Mouse (Mus musculus) right cerebral cortex, postnatal 4 days (tissue): ENCODE data around the gene Irf9.

Experiments used
- DNase-seq: peaks from one replicate; pipeline ENCODE4 v3.0.0-alpha.2; 2022

Gene Irf9

GRCm38 (mm10) chr14:55603271-55603632 lies at the start of gene Irf9:
TSS of gene Irf9 (plus strand) at chr14:55603571.
- DNase-seq = no peak

- DNase-seq = no peak
These were observed 48.7 kb upstream of the Irf9 start for GRCm38 (mm10) chr14:55554635-55555034.

DNA sequence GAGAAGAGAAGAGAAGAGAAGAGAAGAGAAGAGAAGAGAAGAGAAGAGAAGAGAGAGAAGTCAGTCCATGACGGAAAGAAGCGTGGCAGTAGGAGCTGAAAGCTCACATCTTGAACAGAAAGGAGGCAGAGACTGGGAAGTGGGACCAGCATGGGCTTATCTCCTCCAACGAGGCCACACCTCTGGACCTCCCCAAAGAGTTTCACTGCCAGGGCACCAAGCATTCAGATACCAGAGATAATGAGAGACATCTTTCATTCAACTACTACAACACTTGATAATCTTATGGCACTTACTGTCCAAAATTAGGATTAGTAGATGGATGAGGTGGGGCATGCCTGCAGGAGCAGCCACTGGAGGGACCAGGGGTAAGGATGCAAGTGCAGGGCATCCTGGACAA lies 47.6 kb upstream of the Irf9 start:
- DNase-seq = no peak

- peak; percentile 74 for DNase-seq
These were observed 46.4 kb upstream of the Irf9 start for GRCm38 (mm10) chr14:55557003-55557402.

DNA sequence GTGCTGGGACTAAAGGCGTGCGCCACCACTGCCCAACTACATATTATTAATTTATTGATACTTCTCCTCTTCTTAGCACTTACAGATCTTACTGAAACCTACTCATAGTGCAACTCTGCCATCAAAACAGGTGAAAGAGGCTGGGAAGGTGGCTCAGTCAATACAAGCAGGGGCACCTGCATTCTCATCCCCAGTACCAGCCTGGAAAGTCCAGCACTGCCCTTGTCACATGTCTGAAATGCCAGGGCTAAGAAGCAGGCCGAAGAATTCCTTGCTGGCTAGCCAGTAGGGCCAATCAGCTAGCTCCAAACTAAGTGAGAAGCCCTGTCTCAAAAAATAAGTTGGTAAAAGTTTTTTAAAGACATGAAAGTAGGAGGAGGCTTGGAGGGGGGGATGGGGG lies 45.8 kb upstream of the Irf9 start:
- no peak for DNase-seq

- no peak for DNase-seq
These were observed 44.5 kb upstream of the Irf9 start for GRCm38 (mm10) chr14:55558740-55559448.

DNA sequence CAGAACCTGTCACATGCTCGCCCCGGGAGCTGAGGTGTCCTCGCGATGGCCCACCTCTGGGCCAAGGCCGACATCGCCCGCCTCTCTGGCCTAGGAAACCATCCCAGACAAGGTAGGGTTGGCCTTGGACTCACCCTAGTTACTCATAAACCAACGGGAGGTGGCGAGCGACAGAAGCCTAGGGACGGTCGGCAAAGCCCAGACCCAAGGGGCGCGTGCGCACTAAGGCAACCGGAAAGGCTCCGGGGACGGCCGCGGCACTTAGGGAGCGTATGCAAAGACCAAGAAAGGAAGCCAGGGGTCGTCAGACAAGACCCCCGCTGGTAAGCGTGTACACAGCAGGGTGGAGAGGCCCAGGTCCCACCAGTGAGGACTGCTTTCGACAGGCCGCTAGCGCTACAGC lies 43.6 kb upstream of the Irf9 start, which contains the start of gene Dcaf11:
Gene Dcaf11, plus strand, starts transcription at position 208 of the 403 bp plus-strand sequence.
- peak; percentile 88 for DNase-seq

DNA sequence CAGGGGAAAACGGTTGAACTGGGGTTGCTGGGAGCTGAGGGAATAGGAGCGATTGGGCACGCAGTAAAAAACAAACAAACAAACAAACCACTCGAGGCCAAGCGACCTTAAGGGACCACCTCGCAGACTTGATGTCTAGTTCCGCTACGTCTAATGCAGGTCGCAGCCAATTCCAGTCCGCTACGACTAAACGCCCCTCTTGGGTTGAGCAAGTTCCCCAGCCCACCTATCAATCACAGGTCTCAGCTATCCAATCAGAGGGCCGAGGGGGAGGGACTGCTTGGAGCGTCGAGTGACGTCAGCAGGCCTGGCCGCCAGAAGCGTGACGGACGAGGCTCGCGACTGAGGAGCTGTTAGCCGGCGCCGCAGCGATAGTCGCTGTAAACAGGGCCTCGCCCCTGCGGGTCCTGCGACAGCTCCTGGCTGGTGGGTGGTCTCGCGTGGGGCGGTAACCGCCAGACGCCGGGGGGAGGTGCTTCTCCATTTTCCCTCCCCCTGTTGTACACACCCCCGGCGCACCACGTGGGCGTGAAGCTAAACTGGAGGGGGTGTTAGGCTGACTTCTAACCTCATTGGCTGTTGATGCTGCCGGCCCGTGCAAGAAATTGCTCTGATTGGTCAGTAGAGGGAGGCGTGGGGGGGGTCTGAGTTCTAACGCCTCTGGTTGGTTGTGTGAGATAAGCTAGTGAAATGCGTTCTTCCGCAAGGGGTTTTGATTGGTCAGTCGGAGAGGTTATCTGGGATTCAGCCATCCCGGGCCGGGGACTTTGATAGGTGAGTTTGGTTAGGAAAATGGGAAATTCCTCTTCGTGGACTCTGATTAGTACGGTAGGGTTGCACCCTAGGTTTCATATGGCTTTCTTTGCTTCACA lies 42.9 kb upstream of the Irf9 start, which contains the start of gene A730061H03Rik:
Gene A730061H03Rik, minus strand, starts transcription at position 205 of the 872 bp plus-strand sequence.
- DNase-seq = peak; percentile 96

GRCm38 (mm10) chr14:55561860-55562259 lies 41.5 kb upstream of the Irf9 start:
- DNase-seq = no peak

- DNase-seq = no peak
These were observed 40.1 kb upstream of the Irf9 start for GRCm38 (mm10) chr14:55563249-55563648.

DNA sequence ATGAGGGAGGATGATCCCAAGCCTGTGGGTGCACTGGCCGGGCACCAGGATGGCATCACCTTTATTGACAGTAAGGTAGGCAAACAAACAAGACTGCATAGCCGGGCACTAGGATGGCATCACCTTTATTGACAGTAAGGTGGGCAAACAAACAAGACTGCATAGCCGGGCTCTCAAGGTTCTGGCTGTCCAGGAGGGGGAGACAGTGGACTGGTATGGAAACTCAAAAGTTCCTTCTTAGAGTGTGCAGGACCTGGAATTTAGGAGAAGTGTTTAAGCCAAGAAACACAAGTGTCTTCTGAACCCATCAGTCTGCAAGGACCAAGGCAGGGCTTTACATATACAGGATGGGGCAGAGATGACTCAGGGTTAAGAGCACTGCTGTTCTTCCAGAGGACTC lies 37.6 kb upstream of the Irf9 start:
- no peak for DNase-seq

DNA sequence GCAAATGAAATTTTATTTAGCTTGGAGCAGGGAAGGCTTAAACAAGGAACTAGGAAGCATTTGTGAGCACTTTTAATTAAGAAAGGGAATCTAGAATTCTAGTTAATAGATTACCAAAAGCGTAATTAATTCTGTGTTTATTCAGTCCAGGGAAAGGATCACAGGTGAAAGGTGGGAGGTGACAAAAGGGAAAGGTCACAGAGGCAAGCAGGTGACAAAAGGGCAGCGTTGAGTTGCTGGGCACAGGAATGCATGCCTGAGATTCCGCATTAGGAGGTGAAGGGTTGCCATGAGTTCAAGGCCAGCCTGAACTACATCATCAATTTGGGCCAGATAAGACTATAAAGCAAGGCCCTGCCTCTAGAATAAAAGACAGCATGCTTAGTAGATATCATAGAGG lies 35.9 kb upstream of the Irf9 start:
- no peak for DNase-seq

- no peak for DNase-seq
These were observed 32.8 kb upstream of the Irf9 start for GRCm38 (mm10) chr14:55570588-55570987.

GRCm38 (mm10) chr14:55571760-55572159 lies 31.6 kb upstream of the Irf9 start:
- no peak for DNase-seq

DNA sequence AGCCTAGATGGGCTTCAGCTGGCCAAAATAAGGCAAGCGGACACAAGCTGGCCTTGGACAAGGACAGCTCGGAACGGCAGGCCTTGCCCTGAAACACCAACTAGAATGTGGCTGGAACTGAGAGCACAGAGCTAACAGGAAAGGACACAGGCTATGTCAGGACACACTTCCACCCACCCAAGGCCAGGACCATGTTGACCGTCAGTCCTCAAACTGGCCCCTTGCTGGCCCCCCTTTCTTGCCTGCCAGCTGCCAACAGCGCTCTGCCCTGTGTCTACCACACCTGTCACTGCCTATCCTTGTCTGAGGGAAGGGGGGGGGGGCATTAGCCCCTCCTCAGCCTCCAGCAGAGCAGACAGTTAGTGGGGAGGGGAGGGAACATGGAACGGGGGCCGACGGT lies 28.1 kb upstream of the Irf9 start, which contains the start of gene Fitm1:
Gene Fitm1, plus strand, starts transcription at position 316 of the 400 bp plus-strand sequence.
- no peak for DNase-seq

GRCm38 (mm10) chr14:55575711-55576110 lies 27.7 kb upstream of the Irf9 start:
- DNase-seq = no peak

DNA sequence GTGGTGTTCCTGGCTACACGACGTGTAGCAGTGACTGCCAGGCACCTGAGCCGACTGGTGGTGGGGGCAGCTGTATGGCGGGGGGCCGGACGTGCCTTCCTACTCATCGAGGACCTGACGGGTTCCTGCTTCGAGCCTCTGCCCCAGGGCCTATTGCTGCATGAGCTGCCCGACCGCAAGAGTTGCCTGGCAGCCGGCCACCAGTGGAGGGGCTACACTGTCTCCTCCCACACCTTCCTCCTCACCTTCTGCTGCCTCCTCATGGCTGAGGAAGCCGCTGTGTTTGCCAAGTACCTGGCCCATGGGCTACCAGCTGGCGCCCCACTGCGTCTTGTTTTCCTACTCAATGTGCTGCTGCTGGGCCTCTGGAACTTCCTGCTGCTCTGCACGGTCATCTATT lies 27.0 kb upstream of the Irf9 start:
- no peak for DNase-seq

DNA sequence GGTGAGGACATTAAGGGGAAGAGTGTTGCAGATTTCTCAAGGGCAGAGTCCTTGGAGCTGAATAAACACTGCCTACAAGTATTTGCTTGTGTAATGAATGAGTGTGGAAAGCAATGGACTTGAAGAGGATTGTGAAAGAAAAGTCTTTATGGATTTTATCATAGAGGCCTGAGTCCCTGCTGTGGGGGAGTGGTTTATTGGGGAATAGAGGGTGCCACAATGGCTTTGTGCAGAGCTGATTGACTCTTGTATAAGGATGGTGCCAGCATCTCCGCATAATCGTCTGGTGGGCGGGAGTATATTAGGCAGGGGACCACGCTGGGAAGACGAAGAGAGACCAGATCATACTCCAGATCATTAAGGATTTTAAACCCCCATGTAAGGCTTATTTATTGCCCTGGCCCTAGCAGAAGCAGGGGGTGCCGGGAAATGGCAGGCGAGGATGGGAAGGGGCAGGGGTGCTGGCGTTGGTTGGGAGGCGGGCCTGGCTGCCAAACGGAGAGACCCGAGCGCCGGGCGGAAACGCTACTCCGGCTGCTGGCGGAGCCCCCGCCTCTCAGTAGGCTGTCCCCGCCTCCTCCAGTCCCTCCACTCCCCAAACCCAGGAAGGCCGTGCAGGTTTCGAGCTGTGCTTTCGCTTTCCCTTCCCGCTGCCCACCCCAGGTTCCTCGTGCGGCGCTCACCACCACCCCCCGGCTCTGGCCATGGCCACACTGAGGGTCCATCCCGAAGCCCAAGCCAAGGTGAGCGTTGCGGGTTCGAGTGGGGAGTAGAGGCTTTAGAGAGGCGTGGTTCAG lies 25.3 kb upstream of the Irf9 start, which contains the start of gene Psme1:
Gene Psme1, plus strand, starts transcription at position 253 of the 797 bp plus-strand sequence.
- peak; percentile 82 for DNase-seq

DNA sequence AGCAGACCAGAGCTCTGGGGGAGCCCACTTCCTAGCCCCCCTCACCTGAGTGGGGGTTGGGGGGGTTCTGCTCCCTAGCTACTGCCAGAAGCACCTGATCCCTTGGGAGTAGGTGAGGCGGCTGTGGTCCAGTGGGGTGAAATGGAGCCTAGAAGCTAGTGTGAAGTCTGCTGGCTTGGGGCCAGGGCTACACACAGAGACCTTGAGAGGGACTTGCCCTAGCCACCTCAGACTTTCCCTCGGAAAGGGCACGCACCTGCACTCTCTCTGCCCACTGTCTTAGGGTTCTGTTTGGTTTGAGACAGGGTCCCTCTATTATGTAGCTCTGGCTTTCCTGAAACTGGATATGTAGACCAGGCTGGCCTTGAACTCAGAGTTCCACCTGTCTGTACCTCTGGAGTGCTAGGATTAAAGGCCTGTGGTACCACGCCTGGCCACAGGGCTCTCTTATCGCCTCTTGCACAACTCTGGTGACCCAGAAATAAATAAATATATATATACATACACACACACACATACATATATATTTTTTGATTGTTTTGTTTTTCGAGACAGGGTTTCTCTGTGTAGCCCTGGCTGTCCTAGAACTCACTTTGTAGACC lies 24.6 kb upstream of the Irf9 start:
- DNase-seq = peak; percentile 53

- DNase-seq = no peak
These were observed 23.6 kb upstream of the Irf9 start for GRCm38 (mm10) chr14:55579511-55580496.

- DNase-seq = no peak
These were observed 22.6 kb upstream of the Irf9 start for GRCm38 (mm10) chr14:55580731-55581130.
